Mouse (Mus musculus): ENCODE data around the gene Grin2b. TPM values are rescaled to one million over a fixed set of nuclear protein-coding genes. Genes with fewer than 3 reads are reported as not detected.

Grin2b gene
- total and polyA plus RNA-seq, 2 experiments = 0.01 to 0.09 TPM

- H3K79me2 ChIP-seq (ENCODE audit: control insufficient read depth, insufficient read depth, low read length) = no peaks in the 10 kb centered on the region
- 17% methylated on average over 1 of the region's 1 CpGs for WGBS
- TF ChIP-seq POLR2A (IDR thresholded peaks at IDR 0.05; ENCODE audit: extremely low read depth, insufficient read depth, low read length) = no peak
- TF ChIP-seq CTCF (IDR thresholded peaks at IDR 0.05; ENCODE audit: low read depth, low read length) = peak; percentile 67; the same call in 1 of the 2 replicates
- H3K4me3 ChIP-seq (ENCODE audit: insufficient read depth, low read depth, low read length) = no peak overlapping the region
- no peaks in the 10 kb centered on the region for H3K36me3 ChIP-seq (ENCODE audit: control insufficient read depth, insufficient read depth, low read length)
- H3K9ac ChIP-seq (ENCODE audit: low read depth, low read length) = no peak overlapping the region
- H3K27ac ChIP-seq (replicated peaks; ENCODE audit: insufficient read depth, low read depth, low read length) = no peak overlapping the region
- H3K27me3 ChIP-seq (ENCODE audit: control insufficient read depth, insufficient read depth, low read length) = no peaks in the 10 kb centered on the region
- DNase-seq (ENCODE audit: extremely low read depth, low read depth, low spot score) = peak; percentile 28
- H3K4me1 ChIP-seq (ENCODE audit: control insufficient read depth, insufficient read depth, low read length) = no peaks in the 10 kb centered on the region
Observed at GRCm38 (mm10) chr6:136096269-136096668, 77.0 kb downstream of the Grin2b start.

DNA sequence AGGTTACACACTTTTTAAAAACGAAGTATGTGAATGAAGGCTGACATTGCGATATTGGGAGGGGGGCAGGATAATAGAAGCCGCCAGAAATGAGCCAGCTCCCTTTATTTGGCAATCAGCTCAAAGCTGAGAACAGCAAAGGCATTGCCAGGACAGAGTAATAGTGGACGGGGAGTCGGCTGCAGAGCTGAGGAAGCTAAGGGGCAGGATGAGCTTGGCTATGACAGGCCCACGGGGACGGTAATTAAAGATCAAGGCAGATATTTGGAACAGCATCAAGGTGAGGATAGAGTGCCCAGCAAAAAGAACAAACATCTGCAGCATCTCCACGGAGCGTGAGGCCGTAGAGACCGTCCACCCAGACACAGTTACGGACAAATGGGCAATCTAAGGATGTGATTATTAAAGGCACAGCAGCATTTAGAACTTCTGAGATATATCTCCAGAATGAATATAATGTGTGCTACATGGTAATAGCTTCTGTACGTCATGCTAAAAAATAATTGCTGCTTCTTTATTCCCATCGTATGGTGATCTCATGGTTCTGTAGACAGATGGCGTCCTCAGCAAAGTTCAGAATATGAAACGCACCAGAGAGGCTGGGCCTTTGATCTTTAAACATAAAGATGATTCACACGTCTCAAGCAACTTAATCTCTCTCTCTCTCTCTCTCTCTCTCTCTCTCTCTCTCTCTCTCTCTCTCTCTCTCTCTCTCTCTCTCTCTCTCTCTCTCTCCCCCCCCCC lies 93.1 kb downstream of the Grin2b start:
- H3K27ac ChIP-seq (replicated peaks; ENCODE audit: insufficient read depth, low read depth, low read length) = no peak overlapping the region

GRCm38 (mm10) chr6:136072326-136073054 lies 100.8 kb downstream of the Grin2b start:
- 85% methylated on average over 13 of the region's 13 CpGs for WGBS
- no peaks in the 10 kb centered on the region for H3K4me1 ChIP-seq (ENCODE audit: control insufficient read depth, insufficient read depth, low read length)
- H3K4me3 ChIP-seq (ENCODE audit: insufficient read depth, low read depth, low read length) = no peak overlapping the region
- TF ChIP-seq POLR2A (IDR thresholded peaks at IDR 0.05; ENCODE audit: extremely low read depth, insufficient read depth, low read length) (no peak), CTCF (IDR thresholded peaks at IDR 0.05; ENCODE audit: low read depth, low read length) (no peak)
- no peaks in the 10 kb centered on the region for H3K79me2 ChIP-seq (ENCODE audit: control insufficient read depth, insufficient read depth, low read length)
- H3K27ac ChIP-seq (replicated peaks; ENCODE audit: insufficient read depth, low read depth, low read length) = no peak overlapping the region
- no peak for DNase-seq (ENCODE audit: extremely low read depth, low read depth, low spot score)
- no peaks in the 10 kb centered on the region for H3K27me3 ChIP-seq (ENCODE audit: control insufficient read depth, insufficient read depth, low read length)
- no peak overlapping the region for H3K9ac ChIP-seq (ENCODE audit: low read depth, low read length)
- H3K36me3 ChIP-seq (ENCODE audit: control insufficient read depth, insufficient read depth, low read length) = no peaks in the 10 kb centered on the region

More for the DNA sequence above, 93.1 kb downstream of the Grin2b start:
- no peak for DNase-seq (ENCODE audit: extremely low read depth, low read depth, low spot score)
- H3K4me1 ChIP-seq (ENCODE audit: control insufficient read depth, insufficient read depth, low read length) = no peaks in the 10 kb centered on the region
- no peaks in the 10 kb centered on the region for H3K79me2 ChIP-seq (ENCODE audit: control insufficient read depth, insufficient read depth, low read length)
- H3K9ac ChIP-seq (ENCODE audit: low read depth, low read length) = no peak overlapping the region
- no peaks in the 10 kb centered on the region for H3K36me3 ChIP-seq (ENCODE audit: control insufficient read depth, insufficient read depth, low read length)
- no peak for TF ChIP-seq CTCF (IDR thresholded peaks at IDR 0.05; ENCODE audit: low read depth, low read length)
- no peak for TF ChIP-seq POLR2A (IDR thresholded peaks at IDR 0.05; ENCODE audit: extremely low read depth, insufficient read depth, low read length)
- H3K27me3 ChIP-seq (ENCODE audit: control insufficient read depth, insufficient read depth, low read length) = no peaks in the 10 kb centered on the region
- H3K4me3 ChIP-seq (ENCODE audit: insufficient read depth, low read depth, low read length) = no peak overlapping the region
- WGBS = 85% methylated on average over 17 of the region's 17 CpGs

GRCm38 (mm10) chr6:136070101-136070500 lies 103.2 kb downstream of the Grin2b start:
- H3K9ac ChIP-seq (ENCODE audit: low read depth, low read length) = no peak overlapping the region
- TF ChIP-seq POLR2A (IDR thresholded peaks at IDR 0.05; ENCODE audit: extremely low read depth, insufficient read depth, low read length) (no peak), CTCF (IDR thresholded peaks at IDR 0.05; ENCODE audit: low read depth, low read length) (no peak)
- no peak overlapping the region for H3K4me3 ChIP-seq (ENCODE audit: insufficient read depth, low read depth, low read length)
- no peak for DNase-seq (ENCODE audit: extremely low read depth, low read depth, low spot score)
- no peak overlapping the region for H3K27ac ChIP-seq (replicated peaks; ENCODE audit: insufficient read depth, low read depth, low read length)
- H3K36me3 ChIP-seq (ENCODE audit: control insufficient read depth, insufficient read depth, low read length) = no peaks in the 10 kb centered on the region
- WGBS = 78% methylated on average over 7 of the region's 7 CpGs
- no peaks in the 10 kb centered on the region for H3K4me1 ChIP-seq (ENCODE audit: control insufficient read depth, insufficient read depth, low read length)
- H3K79me2 ChIP-seq (ENCODE audit: control insufficient read depth, insufficient read depth, low read length) = no peaks in the 10 kb centered on the region
- H3K27me3 ChIP-seq (ENCODE audit: control insufficient read depth, insufficient read depth, low read length) = no peaks in the 10 kb centered on the region

DNA sequence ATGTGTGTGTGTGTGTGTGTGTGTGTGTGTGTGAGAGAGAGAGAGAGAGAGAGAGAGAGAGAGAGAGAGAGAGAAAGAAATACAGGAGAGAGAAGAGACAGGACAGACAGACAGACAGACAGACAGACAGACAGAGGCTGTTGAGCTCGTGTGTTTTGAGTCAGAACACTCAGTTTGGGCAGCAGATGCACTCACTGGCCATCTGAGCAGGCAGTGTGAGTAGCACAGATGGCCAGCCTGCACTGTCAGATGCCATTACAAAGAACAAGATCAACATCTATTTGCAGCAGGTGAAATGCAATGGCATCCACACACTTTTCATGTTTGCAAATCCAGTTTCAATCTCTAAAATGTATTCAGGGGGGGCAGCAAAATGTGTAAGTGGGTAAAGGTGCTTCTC lies 120.0 kb downstream of the Grin2b start:
- no peak overlapping the region for H3K4me3 ChIP-seq (ENCODE audit: insufficient read depth, low read depth, low read length)
- H3K4me1 ChIP-seq (ENCODE audit: control insufficient read depth, insufficient read depth, low read length) = no peaks in the 10 kb centered on the region
- H3K36me3 ChIP-seq (ENCODE audit: control insufficient read depth, insufficient read depth, low read length) = no peaks in the 10 kb centered on the region
- H3K27me3 ChIP-seq (ENCODE audit: control insufficient read depth, insufficient read depth, low read length) = no peaks in the 10 kb centered on the region
- H3K79me2 ChIP-seq (ENCODE audit: control insufficient read depth, insufficient read depth, low read length) = no peaks in the 10 kb centered on the region
- H3K27ac ChIP-seq (replicated peaks; ENCODE audit: insufficient read depth, low read depth, low read length) = no peak overlapping the region
- DNase-seq (ENCODE audit: extremely low read depth, low read depth, low spot score) = no peak
- no peak overlapping the region for H3K9ac ChIP-seq (ENCODE audit: low read depth, low read length)
- TF ChIP-seq CTCF (IDR thresholded peaks at IDR 0.05; ENCODE audit: low read depth, low read length) = no peak
- no peak for TF ChIP-seq POLR2A (IDR thresholded peaks at IDR 0.05; ENCODE audit: extremely low read depth, insufficient read depth, low read length)
- WGBS = 23% methylated on average over 1 of the region's 1 CpGs

- no peak for DNase-seq (ENCODE audit: extremely low read depth, low read depth, low spot score)
- Histone ChIP-seq H3K4me1 (ENCODE audit: control insufficient read depth, insufficient read depth, low read length) (no peaks in the 10 kb centered on the region), H3K4me3 (ENCODE audit: insufficient read depth, low read depth, low read length) (no peak overlapping the region), H3K27ac (replicated peaks; ENCODE audit: insufficient read depth, low read depth, low read length) (no peak overlapping the region), H3K36me3 (ENCODE audit: control insufficient read depth, insufficient read depth, low read length) (no peaks in the 10 kb centered on the region), H3K79me2 (ENCODE audit: control insufficient read depth, insufficient read depth, low read length) (no peaks in the 10 kb centered on the region), H3K9ac (ENCODE audit: low read depth, low read length) (no peak overlapping the region), H3K27me3 (ENCODE audit: control insufficient read depth, insufficient read depth, low read length) (no peaks in the 10 kb centered on the region)
- TF ChIP-seq CTCF (IDR thresholded peaks at IDR 0.05; ENCODE audit: low read depth, low read length) = no peak
- TF ChIP-seq POLR2A (IDR thresholded peaks at IDR 0.05; ENCODE audit: extremely low read depth, insufficient read depth, low read length) = no peak
- 81% methylated on average over 4 of the region's 4 CpGs for WGBS
Observed at GRCm38 (mm10) chr6:136050346-136050745, 123.0 kb downstream of the Grin2b start.
